Mouse (Mus musculus): ENCODE results near the gene Ggta1. TPM values are rescaled to one million over a fixed set of nuclear protein-coding genes. Genes with fewer than 3 reads are reported as not detected.

The Ggta1 gene
- polyA plus RNA-seq, 1 experiment from 2014 or later: 38.1 TPM

GRCm38 (mm10) chr2:35417231-35417630 lies 45.8 kb downstream of the Ggta1 start:
- Histone ChIP-seq H3K9ac (ENCODE audit: low read depth, low read length) (no peak overlapping the region), H3K36me3 (ENCODE audit: control insufficient read depth, insufficient read depth, low read length) (peaks cover 22% of the 10 kb centered on the region), H3K4me1 (ENCODE audit: control insufficient read depth, insufficient read depth, low read length) (peaks cover 5% of the 10 kb centered on the region; the same call in 1 of the 2 replicates), H3K4me2 (no peak overlapping the region), H3K27me3 (ENCODE audit: control insufficient read depth, insufficient read depth, low read length) (no peaks in the 10 kb centered on the region), H3K4me3 (ENCODE audit: low read depth, low read length) (no peak overlapping the region), H3K27ac (ENCODE audit: low read depth, low read length) (no peak overlapping the region), H3K9me3 (replicated peaks; ENCODE audit: control insufficient read depth, low read length) (no peaks in the 10 kb centered on the region; the same call in 1 of the 2 replicates)
- WGBS (ENCODE audit: insufficient replicate concordance): 37% methylated on average over 1 of the region's 1 CpGs
- ATAC-seq (replicated peaks; ENCODE audit: insufficient number of reproducible peaks, low FRiP score, low TSS enrichment): no peak

GRCm38 (mm10) chr2:35416473-35416872 lies 46.6 kb downstream of the Ggta1 start:
- no peak overlapping the region for H3K9ac ChIP-seq (ENCODE audit: low read depth, low read length)
- H3K4me3 ChIP-seq (ENCODE audit: low read depth, low read length): no peak overlapping the region
- 75% methylated on average over 6 of the region's 6 CpGs for WGBS (ENCODE audit: insufficient replicate concordance)
- H3K36me3 ChIP-seq (ENCODE audit: control insufficient read depth, insufficient read depth, low read length): peaks cover 18% of the 10 kb centered on the region
- H3K27ac ChIP-seq (ENCODE audit: low read depth, low read length): no peak overlapping the region
- no peaks in the 10 kb centered on the region; the same call in 1 of the 2 replicates for H3K9me3 ChIP-seq (replicated peaks; ENCODE audit: control insufficient read depth, low read length)
- no peak for ATAC-seq (replicated peaks; ENCODE audit: insufficient number of reproducible peaks, low FRiP score, low TSS enrichment)
- H3K27me3 ChIP-seq (ENCODE audit: control insufficient read depth, insufficient read depth, low read length): no peaks in the 10 kb centered on the region
- peaks cover 5% of the 10 kb centered on the region; the same call in 1 of the 2 replicates for H3K4me1 ChIP-seq (ENCODE audit: control insufficient read depth, insufficient read depth, low read length)
- no peak overlapping the region for H3K4me2 ChIP-seq

- no peak for ATAC-seq (replicated peaks; ENCODE audit: insufficient number of reproducible peaks, low FRiP score, low TSS enrichment)
- WGBS (ENCODE audit: insufficient replicate concordance): 94% methylated on average over 3 of the region's 3 CpGs
These were observed 50.2 kb downstream of the Ggta1 start for GRCm38 (mm10) chr2:35412810-35413209.

GRCm38 (mm10) chr2:35412246-35412645 lies 50.8 kb downstream of the Ggta1 start:
- no peaks in the 10 kb centered on the region for H3K36me3 ChIP-seq (ENCODE audit: control insufficient read depth, insufficient read depth, low read length)

More at GRCm38 (mm10) chr2:35412810-35413209, 50.2 kb downstream of the Ggta1 start:
- Histone ChIP-seq H3K27ac (ENCODE audit: low read depth, low read length) (no peak overlapping the region), H3K9me3 (replicated peaks; ENCODE audit: control insufficient read depth, low read length) (no peaks in the 10 kb centered on the region), H3K4me3 (ENCODE audit: low read depth, low read length) (no peak overlapping the region), H3K36me3 (ENCODE audit: control insufficient read depth, insufficient read depth, low read length) (no peaks in the 10 kb centered on the region), H3K4me1 (ENCODE audit: control insufficient read depth, insufficient read depth, low read length) (peaks cover 10% of the 10 kb centered on the region; the same call in 1 of the 2 replicates), H3K4me2 (no peak overlapping the region), H3K9ac (ENCODE audit: low read depth, low read length) (no peak overlapping the region), H3K27me3 (ENCODE audit: control insufficient read depth, insufficient read depth, low read length) (no peaks in the 10 kb centered on the region)

GRCm38 (mm10) chr2:35411640-35412190 lies 51.3 kb downstream of the Ggta1 start:
- Histone ChIP-seq H3K9ac (ENCODE audit: low read depth, low read length) (no peak overlapping the region), H3K27me3 (ENCODE audit: control insufficient read depth, insufficient read depth, low read length) (no peaks in the 10 kb centered on the region), H3K4me3 (ENCODE audit: low read depth, low read length) (no peak overlapping the region), H3K27ac (ENCODE audit: low read depth, low read length) (no peak overlapping the region), H3K9me3 (replicated peaks; ENCODE audit: control insufficient read depth, low read length) (no peaks in the 10 kb centered on the region), H3K4me2 (no peak overlapping the region), H3K36me3 (ENCODE audit: control insufficient read depth, insufficient read depth, low read length) (no peaks in the 10 kb centered on the region), H3K4me1 (ENCODE audit: control insufficient read depth, insufficient read depth, low read length) (peaks cover 12% of the 10 kb centered on the region; the same call in 1 of the 2 replicates)
- WGBS (ENCODE audit: insufficient replicate concordance): 59% methylated on average over 10 of the region's 10 CpGs
- ATAC-seq (replicated peaks; ENCODE audit: insufficient number of reproducible peaks, low FRiP score, low TSS enrichment): no peak

More at GRCm38 (mm10) chr2:35412246-35412645, 50.8 kb downstream of the Ggta1 start:
- Histone ChIP-seq H3K4me3 (ENCODE audit: low read depth, low read length) (no peak overlapping the region), H3K9me3 (replicated peaks; ENCODE audit: control insufficient read depth, low read length) (no peaks in the 10 kb centered on the region), H3K4me2 (no peak overlapping the region), H3K9ac (ENCODE audit: low read depth, low read length) (no peak overlapping the region), H3K27ac (ENCODE audit: low read depth, low read length) (no peak overlapping the region), H3K27me3 (ENCODE audit: control insufficient read depth, insufficient read depth, low read length) (no peaks in the 10 kb centered on the region), H3K4me1 (ENCODE audit: control insufficient read depth, insufficient read depth, low read length) (peaks cover 12% of the 10 kb centered on the region; the same call in 1 of the 2 replicates)
- no peak for ATAC-seq (replicated peaks; ENCODE audit: insufficient number of reproducible peaks, low FRiP score, low TSS enrichment)
- WGBS (ENCODE audit: insufficient replicate concordance): 75% methylated on average over 2 of the region's 2 CpGs

GRCm38 (mm10) chr2:35409466-35409865 lies 53.6 kb downstream of the Ggta1 start:
- no peak for ATAC-seq (replicated peaks; ENCODE audit: insufficient number of reproducible peaks, low FRiP score, low TSS enrichment)
- Histone ChIP-seq H3K9ac (ENCODE audit: low read depth, low read length) (no peak overlapping the region), H3K36me3 (ENCODE audit: control insufficient read depth, insufficient read depth, low read length) (no peaks in the 10 kb centered on the region), H3K9me3 (replicated peaks; ENCODE audit: control insufficient read depth, low read length) (no peaks in the 10 kb centered on the region), H3K4me3 (ENCODE audit: low read depth, low read length) (no peak overlapping the region), H3K27me3 (ENCODE audit: control insufficient read depth, insufficient read depth, low read length) (no peaks in the 10 kb centered on the region), H3K27ac (ENCODE audit: low read depth, low read length) (no peak overlapping the region), H3K4me2 (no peak overlapping the region), H3K4me1 (ENCODE audit: control insufficient read depth, insufficient read depth, low read length) (peaks cover 12% of the 10 kb centered on the region; the same call in 1 of the 2 replicates)
- 78% methylated on average over 6 of the region's 6 CpGs for WGBS (ENCODE audit: insufficient replicate concordance)

GRCm38 (mm10) chr2:35408409-35409110 lies 54.5 kb downstream of the Ggta1 start:
- no peaks in the 10 kb centered on the region for H3K27me3 ChIP-seq (ENCODE audit: control insufficient read depth, insufficient read depth, low read length)
- no peak overlapping the region for H3K4me2 ChIP-seq
- H3K9me3 ChIP-seq (replicated peaks; ENCODE audit: control insufficient read depth, low read length): no peaks in the 10 kb centered on the region
- peaks cover 7% of the 10 kb centered on the region; the same call in 1 of the 2 replicates for H3K4me1 ChIP-seq (ENCODE audit: control insufficient read depth, insufficient read depth, low read length)
- H3K36me3 ChIP-seq (ENCODE audit: control insufficient read depth, insufficient read depth, low read length): no peaks in the 10 kb centered on the region
- no peak for ATAC-seq (replicated peaks; ENCODE audit: insufficient number of reproducible peaks, low FRiP score, low TSS enrichment)
- WGBS (ENCODE audit: insufficient replicate concordance): 52% methylated on average over 5 of the region's 5 CpGs
- peak overlapping the region; percentile 32; the same call in 1 of the 2 replicates for H3K27ac ChIP-seq (ENCODE audit: low read depth, low read length)
- H3K9ac ChIP-seq (ENCODE audit: low read depth, low read length): no peak overlapping the region
- no peak overlapping the region for H3K4me3 ChIP-seq (ENCODE audit: low read depth, low read length)

- no peak overlapping the region for H3K9ac ChIP-seq (ENCODE audit: low read depth, low read length)
- no peaks in the 10 kb centered on the region for H3K27me3 ChIP-seq (ENCODE audit: control insufficient read depth, insufficient read depth, low read length)
- no peak overlapping the region for H3K27ac ChIP-seq (ENCODE audit: low read depth, low read length)
- H3K4me2 ChIP-seq: no peak overlapping the region
- no peaks in the 10 kb centered on the region for H3K9me3 ChIP-seq (replicated peaks; ENCODE audit: control insufficient read depth, low read length)
- ATAC-seq (replicated peaks; ENCODE audit: insufficient number of reproducible peaks, low FRiP score, low TSS enrichment): no peak
- H3K36me3 ChIP-seq (ENCODE audit: control insufficient read depth, insufficient read depth, low read length): no peaks in the 10 kb centered on the region
- 66% methylated on average over 7 of the region's 7 CpGs for WGBS (ENCODE audit: insufficient replicate concordance)
- H3K4me3 ChIP-seq (ENCODE audit: low read depth, low read length): no peak overlapping the region
- 0 out of 2 replicates have a peak, but pooled peaks cover 7% of the 10 kb centered on the region for H3K4me1 ChIP-seq (ENCODE audit: control insufficient read depth, insufficient read depth, low read length)
These were observed 55.2 kb downstream of the Ggta1 start for GRCm38 (mm10) chr2:35407878-35408277.

Data from heart, embryonic 11.5 days (tissue).